Mouse (Mus musculus) hindbrain, embryonic 14.5 days (tissue): ENCODE results near the gene Wdr35. TPM values are rescaled to one million over a fixed set of nuclear protein-coding genes. Genes with fewer than 3 reads are reported as not detected.
"Not testable (repeated sequence)": the region's sequence is repeated elsewhere in the genome, so short reads cannot be mapped to it uniquely, and the experiment has no call there.

Experiments
- ATAC-seq: fragments of 200-750 bp; cut with Nextera tagmentation; 2 replicates; pipeline ENCODE4 v1.8.0; 2017; ENCODE audit warnings: moderate number of reproducible peaks, mild to moderate bottlenecking, moderate TSS enrichment, moderate library complexity; ENCODE audit not compliant: low FRiP score
- DNase-seq: peaks from one replicate; pipeline ENCODE4 v3.0.0-alpha.2; 2015; ENCODE audit warnings: low spot score
- H3K27ac ChIP-seq: fragments of 300-500 bp; sonication (generic); 2 replicates; pipeline ENCODE4 v1.5.1; 2014; ENCODE audit warnings: mild to moderate bottlenecking, moderate library complexity
- H3K27me3 ChIP-seq: fragments of 300-500 bp; sonication (generic); 2 replicates; pipeline ENCODE4 v1.6.1; 2014; ENCODE audit warnings: mild to moderate bottlenecking, low read length, mixed read lengths; ENCODE audit not compliant: control insufficient read depth, insufficient read depth
- H3K36me3 ChIP-seq: fragments of 300-500 bp; sonication (generic); replicated peaks from 2 replicates; pipeline ENCODE4 v1.6.1; 2014; ENCODE audit not compliant: control insufficient read depth, insufficient read depth
- H3K4me1 ChIP-seq: fragments of 300-500 bp; sonication (generic); replicated peaks from 2 replicates; pipeline ENCODE4 v1.6.1; 2014; ENCODE audit warnings: antibody characterized with exemption, low read length, mixed read lengths; ENCODE audit not compliant: control insufficient read depth, insufficient read depth
- H3K4me2 ChIP-seq: fragments of 300-500 bp; sonication (generic); replicated peaks from 2 replicates; pipeline ENCODE4 v1.6.1; 2014; ENCODE audit warnings: mild to moderate bottlenecking, moderate library complexity
- H3K4me3 ChIP-seq: fragments of 300-500 bp; sonication (generic); replicated peaks from 2 replicates; pipeline ENCODE4 v1.5.1; 2014; ENCODE audit warnings: mild to moderate bottlenecking, low read length
- H3K9ac ChIP-seq: fragments of 300-500 bp; sonication (generic); 2 replicates; pipeline ENCODE4 v1.6.1; 2014
- H3K9me3 ChIP-seq: fragments of 300-500 bp; sonication (generic); 2 replicates; pipeline ENCODE4 v1.6.1; 2016; ENCODE audit warnings: low read length; ENCODE audit not compliant: control insufficient read depth
- WGBS: fragments of 180-500 bp; shearing (Covaris S2); extraction: QIAGEN DNeasy Blood & Tissue Kit; methylation state at CpG from one replicate; pipeline ENCODE4 v1.1.7; 2014; 5-methylcytosine and 5-hydroxymethylcytosine counted together
- polyA plus RNA-seq: library from polyadenylated mRNA; unstranded; fragments of >200 nt; fragmentation: Nextera tagmentation; extraction: Ambion mirVana; gene quantifications from 2 replicates; pipeline ENCODE4 v1.2.1, GENCODE M21; 2014

The Wdr35 gene
- polyA plus RNA-seq = 22.4 and 26.1 TPM in 2 replicates

DNA sequence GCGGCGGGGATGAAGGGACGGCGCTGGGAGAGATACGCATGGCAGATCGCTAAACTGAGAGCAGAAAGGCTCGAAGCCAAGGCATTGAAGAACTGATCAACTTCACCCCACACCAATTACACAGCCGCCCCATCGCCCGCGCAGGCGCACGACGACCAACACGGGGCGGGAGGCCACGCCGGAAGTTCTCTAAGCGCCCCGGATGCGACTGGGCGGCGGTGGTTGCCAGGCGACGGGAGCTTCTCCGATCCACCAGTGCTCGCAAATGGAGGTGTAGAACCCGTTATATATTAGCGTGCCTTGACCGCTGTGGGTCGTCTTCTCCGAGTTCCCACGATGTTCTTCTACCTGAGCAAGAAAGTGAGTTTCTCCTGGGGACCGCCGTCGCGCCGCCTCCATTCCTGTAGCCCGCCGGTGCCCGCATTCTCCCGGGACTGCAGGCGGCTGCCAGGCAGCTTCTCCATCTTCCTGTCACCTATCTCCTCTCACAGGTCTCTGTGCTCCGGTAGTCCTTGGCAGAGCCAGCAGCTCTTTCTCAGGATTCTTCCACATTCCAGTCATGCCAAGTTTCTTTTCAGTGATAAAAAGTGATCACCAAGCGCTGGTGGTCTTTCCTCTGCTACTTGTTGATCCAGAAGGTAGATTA lies at the start of gene Wdr35:
Wdr35 (plus strand) TSS at position 73 of the 646 bp plus-strand sequence.
- no peaks in the 10 kb centered on the region for H3K9me3 ChIP-seq
- WGBS = 1% methylated on average over 45 of the region's 45 CpGs

DNA sequence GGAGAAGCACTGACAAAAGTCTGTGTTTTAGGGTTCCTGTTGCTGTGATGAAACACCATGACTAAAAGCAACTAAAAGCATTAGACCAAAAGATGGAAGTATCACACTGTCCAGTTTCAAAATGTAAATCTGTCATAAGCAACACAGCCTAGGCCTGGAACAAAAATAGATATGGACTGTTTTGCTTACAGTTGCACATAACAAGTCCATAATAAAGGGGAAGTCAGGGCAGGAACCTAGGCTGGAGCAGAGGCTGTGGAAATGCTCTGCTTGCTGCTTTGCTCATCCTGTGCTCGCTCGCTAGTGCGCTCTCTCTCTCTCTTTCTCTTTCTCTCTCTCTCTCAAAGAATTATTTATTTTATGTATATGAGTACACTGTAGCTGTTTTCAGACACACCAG lies 46.0 kb upstream of the Wdr35 start:
- H3K27ac ChIP-seq = no peak overlapping the region
- DNase-seq = no peak
- no peaks in the 10 kb centered on the region for H3K9me3 ChIP-seq
- H3K4me1 ChIP-seq = peaks cover 28% of the 10 kb centered on the region
- peaks cover 6% of the 10 kb centered on the region; the same call in 1 of the 2 replicates for H3K36me3 ChIP-seq
- 87% methylated on average over 3 of the region's 3 CpGs for WGBS
- H3K4me2 ChIP-seq = no peak overlapping the region
- no peaks in the 10 kb centered on the region for H3K27me3 ChIP-seq
- no peak overlapping the region for H3K9ac ChIP-seq
- no peak for ATAC-seq
- no peak overlapping the region for H3K4me3 ChIP-seq

More for the DNA sequence above, at the start of gene Wdr35:
- Histone ChIP-seq H3K36me3 (peaks cover 5% of the 10 kb centered on the region; the same call in 1 of the 2 replicates), H3K9ac (peak within 1 kb of the TSS; percentile 75), H3K4me3 (peak within 1 kb of the TSS; percentile 79), H3K27ac (peak within 1 kb of the TSS; percentile 85), H3K4me1 (peaks cover 15% of the 10 kb centered on the region), H3K27me3 (no peaks in the 10 kb centered on the region), H3K4me2 (peak within 1 kb of the TSS; percentile 83)
- DNase-seq (peak; percentile 92), ATAC-seq (peak; percentile 99)

DNA sequence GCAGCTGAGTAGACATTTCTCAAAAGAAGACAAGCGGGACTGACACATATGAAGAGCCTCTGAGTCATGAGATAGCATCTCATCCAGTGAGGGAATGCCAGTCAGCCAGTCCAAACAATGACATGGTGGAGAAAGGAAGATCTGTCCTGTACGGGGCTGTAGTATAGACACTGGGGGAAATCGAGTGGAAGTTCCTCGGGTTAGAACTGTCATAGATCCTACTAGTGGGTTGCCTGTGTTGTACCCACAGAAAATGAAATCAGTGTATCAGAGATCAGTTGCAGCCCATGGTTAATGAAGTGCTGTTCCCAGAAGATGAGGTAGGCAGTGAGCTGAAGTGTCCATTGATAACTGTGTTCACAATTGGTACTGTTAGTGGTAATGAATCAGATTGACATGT lies 44.9 kb upstream of the Wdr35 start:
- no peaks in the 10 kb centered on the region for H3K9me3 ChIP-seq
- no peak overlapping the region for H3K4me3 ChIP-seq
- peaks cover 17% of the 10 kb centered on the region for H3K4me1 ChIP-seq
- no peak overlapping the region for H3K27ac ChIP-seq
- no peak for DNase-seq
- H3K36me3 ChIP-seq = peaks cover 11% of the 10 kb centered on the region
- no peak overlapping the region for H3K9ac ChIP-seq
- no peak for ATAC-seq
- WGBS = 73% methylated on average over 4 of the region's 4 CpGs
- no peak overlapping the region for H3K4me2 ChIP-seq
- H3K27me3 ChIP-seq = no peaks in the 10 kb centered on the region

DNA sequence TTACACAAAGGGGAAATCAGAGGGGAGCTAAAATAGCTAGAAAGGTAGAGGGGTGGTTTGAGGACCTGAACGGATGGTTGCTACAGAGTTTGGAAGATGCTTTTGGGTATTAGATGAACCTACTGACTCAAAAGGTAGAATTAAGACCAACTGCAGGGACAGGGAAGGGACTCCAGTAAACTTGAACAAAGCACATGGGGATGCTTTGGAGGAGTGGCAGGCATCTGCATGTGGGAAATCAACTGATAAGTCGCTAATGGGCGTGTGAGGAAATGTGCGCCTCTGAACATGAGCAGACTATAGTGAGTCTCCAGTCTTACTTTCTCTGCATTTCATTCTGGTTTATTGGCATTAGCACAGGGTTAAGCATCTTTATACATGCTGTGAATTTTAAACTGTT lies 42.6 kb upstream of the Wdr35 start:
- DNase-seq (no peak), ATAC-seq (no peak)
- Histone ChIP-seq H3K4me2 (no peak overlapping the region), H3K4me1 (0 out of 2 replicates have a peak, but pooled peaks cover 4% of the 10 kb centered on the region), H3K4me3 (no peak overlapping the region), H3K27me3 (no peaks in the 10 kb centered on the region), H3K27ac (no peak overlapping the region), H3K9ac (no peak overlapping the region), H3K9me3 (no peaks in the 10 kb centered on the region), H3K36me3 (peaks cover 25% of the 10 kb centered on the region)
- whole genome bisulfite sequencing = 91% methylated on average over 4 of the region's 4 CpGs

DNA sequence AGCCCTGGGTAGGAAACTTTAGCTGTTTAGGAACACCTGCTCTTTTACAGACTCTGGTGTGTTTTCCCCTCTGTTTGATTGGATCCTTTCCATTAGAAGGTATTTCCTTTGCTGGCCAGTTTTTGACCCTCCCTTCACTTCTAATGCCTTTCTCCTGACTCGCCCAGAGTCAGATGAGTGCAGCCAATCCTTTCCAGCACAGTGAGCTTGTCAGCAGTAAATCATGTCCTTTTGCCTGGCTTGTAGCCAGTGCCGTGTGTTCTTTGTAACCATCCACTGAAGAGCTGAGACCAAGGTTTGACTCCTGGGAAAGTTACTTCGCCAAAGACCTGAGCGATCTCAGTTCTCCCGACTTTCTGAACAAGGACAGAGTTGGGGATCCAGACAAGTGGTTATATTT lies 38.3 kb upstream of the Wdr35 start:
- Histone ChIP-seq H3K4me3 (no peak overlapping the region), H3K36me3 (peaks cover 60% of the 10 kb centered on the region), H3K4me1 (0 out of 2 replicates have a peak, but pooled peaks cover under 1% of the 10 kb centered on the region), H3K9ac (no peak overlapping the region), H3K9me3 (no peaks in the 10 kb centered on the region), H3K27me3 (no peaks in the 10 kb centered on the region), H3K4me2 (no peak overlapping the region), H3K27ac (no peak overlapping the region; the same call in 1 of the 2 replicates)
- WGBS = 74% methylated on average over 5 of the region's 5 CpGs
- no peak for ATAC-seq
- DNase-seq = no peak

DNA sequence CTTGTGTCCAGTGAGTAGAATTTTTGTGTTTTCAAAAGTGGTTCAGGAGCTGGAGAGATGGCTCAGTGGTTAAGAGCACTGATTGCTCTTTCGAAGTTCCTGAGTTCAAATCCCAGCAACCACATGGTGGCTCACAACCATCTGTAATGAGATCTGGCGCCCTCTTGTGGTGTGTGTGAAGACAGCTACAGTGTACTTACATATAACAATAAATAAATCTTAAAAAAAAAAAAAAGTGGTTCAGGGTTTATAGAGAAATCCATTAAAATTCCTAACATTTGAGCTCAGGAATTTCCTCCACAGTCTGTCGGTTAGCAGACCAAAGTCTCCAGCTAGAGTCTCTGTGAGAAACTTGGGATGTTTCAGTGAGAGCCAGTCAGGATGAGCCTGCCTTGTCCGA lies 37.5 kb upstream of the Wdr35 start:
- not testable (repeated sequence) for DNase-seq, H3K4me3 ChIP-seq, H3K4me2 ChIP-seq, H3K4me1 ChIP-seq, H3K27me3 ChIP-seq, H3K27ac ChIP-seq, H3K9me3 ChIP-seq, ATAC-seq, H3K9ac ChIP-seq
- peaks cover 60% of the 10 kb centered on the region for H3K36me3 ChIP-seq
- 76% methylated on average over 4 of the region's 4 CpGs for WGBS

DNA sequence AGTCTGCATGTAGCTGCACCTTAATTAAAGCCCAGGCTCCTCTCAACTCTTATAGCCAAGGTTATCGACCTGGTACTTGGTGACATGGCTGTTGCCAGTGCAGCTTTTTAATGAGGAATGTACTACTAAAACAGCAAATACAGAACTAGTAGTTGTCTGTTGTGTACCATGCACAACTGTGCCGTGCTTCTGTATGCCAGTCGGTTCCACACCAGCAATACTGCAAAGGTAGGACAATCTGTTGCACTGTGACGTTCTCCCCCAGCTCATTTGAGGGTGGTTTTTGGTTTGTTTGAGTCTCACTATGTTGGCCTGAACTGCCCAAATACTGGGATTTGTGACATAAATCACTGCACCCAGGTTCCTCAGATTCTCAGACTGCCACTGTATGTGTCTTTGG lies 34.2 kb upstream of the Wdr35 start:
- Histone ChIP-seq H3K27ac (no peak overlapping the region), H3K9me3 (no peaks in the 10 kb centered on the region), H3K9ac (no peak overlapping the region), H3K36me3 (peaks cover 52% of the 10 kb centered on the region), H3K4me1 (no peaks in the 10 kb centered on the region), H3K4me3 (no peak overlapping the region), H3K4me2 (no peak overlapping the region), H3K27me3 (no peaks in the 10 kb centered on the region)
- ATAC-seq (no peak), DNase-seq (no peak)
- WGBS = 95% methylated on average over 4 of the region's 4 CpGs

DNA sequence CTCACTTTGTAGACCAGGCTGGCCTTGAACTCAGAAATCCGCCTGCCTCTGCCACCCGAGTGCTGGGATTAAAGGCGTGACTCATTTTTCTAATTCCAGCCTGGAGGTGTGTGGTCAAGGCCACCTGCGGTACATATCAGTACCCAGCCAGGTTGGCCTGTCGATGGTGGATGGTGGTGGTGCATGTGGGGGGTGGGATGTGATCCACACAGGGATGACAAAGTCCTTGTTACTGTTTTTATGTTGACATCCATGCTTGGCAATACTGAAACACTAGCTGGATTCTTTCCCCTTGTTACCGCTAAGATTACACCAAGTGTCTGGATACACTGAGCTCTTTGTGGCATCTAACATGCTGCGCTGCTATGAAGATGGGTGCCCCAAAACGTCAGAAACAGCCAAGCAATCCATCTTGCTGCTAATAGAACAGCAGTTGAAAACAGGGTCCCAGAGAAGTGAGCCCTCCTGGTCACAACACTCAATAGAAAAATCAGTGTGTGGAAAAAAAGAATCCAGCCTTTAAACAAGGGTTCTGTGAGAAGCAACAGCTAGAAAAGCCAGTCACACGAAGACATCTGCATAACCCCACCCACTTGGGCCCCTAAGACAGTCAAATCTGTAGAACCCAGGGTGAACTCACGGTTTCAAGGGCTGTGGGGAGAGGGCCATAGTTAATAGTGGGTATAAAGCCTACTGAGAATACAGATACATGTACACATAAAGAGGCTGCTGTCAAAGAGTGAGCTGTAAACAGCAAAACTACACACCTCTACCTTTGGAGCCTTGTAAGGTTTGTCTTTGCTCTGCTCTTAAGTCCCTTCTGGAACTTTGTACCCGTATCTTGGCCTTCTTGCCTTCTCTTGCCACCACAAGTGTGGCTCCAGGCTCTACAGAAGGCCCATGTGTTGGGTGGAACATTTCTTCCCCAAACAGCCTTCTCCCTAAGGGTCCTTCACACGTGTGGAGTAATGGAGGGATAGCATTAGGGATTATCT lies 33.4 kb upstream of the Wdr35 start:
- Histone ChIP-seq H3K36me3 (peaks cover 44% of the 10 kb centered on the region), H3K9ac (no peak overlapping the region), H3K4me2 (no peak overlapping the region), H3K27me3 (no peaks in the 10 kb centered on the region), H3K4me1 (no peaks in the 10 kb centered on the region), H3K4me3 (no peak overlapping the region), H3K27ac (no peak overlapping the region), H3K9me3 (no peaks in the 10 kb centered on the region)
- WGBS = 70% methylated on average over 12 of the region's 12 CpGs
- no peak for DNase-seq
- ATAC-seq = no peak

DNA sequence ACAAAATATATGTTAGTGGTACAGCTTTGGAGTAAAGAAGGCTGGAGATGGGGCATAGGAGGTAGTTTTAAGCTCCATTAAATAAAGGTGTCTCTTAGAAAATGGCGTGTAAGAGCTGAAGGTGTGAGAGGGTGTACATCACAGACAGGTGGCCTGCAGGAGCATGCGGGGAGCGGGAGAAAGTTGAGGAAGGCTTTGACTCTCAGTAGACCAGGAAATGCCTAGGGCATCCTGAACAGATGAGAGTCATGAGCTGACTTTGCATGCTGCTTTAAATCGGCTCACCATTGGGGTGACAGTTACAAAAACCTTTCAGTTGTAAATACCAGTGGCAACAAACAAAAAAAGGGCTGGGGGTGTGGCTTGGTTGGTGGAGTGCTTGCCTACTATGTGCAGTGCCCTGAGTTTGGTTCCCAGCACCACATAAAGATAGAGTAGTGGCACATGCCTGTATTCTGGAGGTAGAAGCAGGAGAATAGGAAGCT lies 32.5 kb upstream of the Wdr35 start:
- no peaks in the 10 kb centered on the region for H3K27me3 ChIP-seq
- H3K36me3 ChIP-seq = peaks cover 35% of the 10 kb centered on the region

More for the DNA sequence above, 32.5 kb upstream of the Wdr35 start:
- H3K27ac ChIP-seq = no peak overlapping the region
- no peaks in the 10 kb centered on the region for H3K9me3 ChIP-seq
- DNase-seq = no peak
- no peak overlapping the region for H3K4me3 ChIP-seq
- no peak overlapping the region for H3K4me2 ChIP-seq
- H3K4me1 ChIP-seq = no peaks in the 10 kb centered on the region
- no peak overlapping the region for H3K9ac ChIP-seq
- 73% methylated on average over 4 of the region's 4 CpGs for WGBS
- ATAC-seq = no peak
